Mouse (Mus musculus) MN1 (cell line): ENCODE results near the gene Bptf.
"Not testable (repeated sequence)": the region's sequence is repeated elsewhere in the genome, so short reads cannot be mapped to it uniquely, and the experiment has no call there.

Experiments
- DNase-seq: peaks from one replicate; pipeline ENCODE4 v3.0.0-alpha.2; 2016; ENCODE audit warnings: low spot score

Bptf gene

GRCm38 (mm10) chr11:107054870-107055269 lies 77.1 kb downstream of the Bptf start:
- DNase-seq = no peak

- no peak for DNase-seq
Observed at GRCm38 (mm10) chr11:107046766-107047620, 84.9 kb downstream of the Bptf start.

GRCm38 (mm10) chr11:107045546-107045945 lies 86.4 kb downstream of the Bptf start:
- no peak for DNase-seq

- peak; percentile 77 for DNase-seq
Observed at GRCm38 (mm10) chr11:107044321-107044720, 87.6 kb downstream of the Bptf start.

GRCm38 (mm10) chr11:107043361-107043760 lies 88.6 kb downstream of the Bptf start:
- DNase-seq = no peak

- no peak for DNase-seq
Observed at GRCm38 (mm10) chr11:107041396-107041795, 90.5 kb downstream of the Bptf start.

GRCm38 (mm10) chr11:107039417-107039816 lies 92.5 kb downstream of the Bptf start:
- DNase-seq = no peak

- DNase-seq = no peak
Observed at GRCm38 (mm10) chr11:107034085-107034810, 97.7 kb downstream of the Bptf start.

GRCm38 (mm10) chr11:107031635-107032034 lies 100.3 kb downstream of the Bptf start:
- DNase-seq = no peak

GRCm38 (mm10) chr11:107029536-107029935 lies 102.4 kb downstream of the Bptf start:
- DNase-seq = no peak

GRCm38 (mm10) chr11:107028754-107029153 lies 103.2 kb downstream of the Bptf start:
- DNase-seq = no peak

- DNase-seq = no peak
Observed at GRCm38 (mm10) chr11:107028275-107028618, 103.7 kb downstream of the Bptf start.

GRCm38 (mm10) chr11:107027431-107028274 lies 104.3 kb downstream of the Bptf start:
- DNase-seq = peak; percentile 89

GRCm38 (mm10) chr11:107026554-107027430 lies 105.1 kb downstream of the Bptf start:
- peak; percentile 63 for DNase-seq

- DNase-seq = peak; percentile 53
Observed at GRCm38 (mm10) chr11:107025411-107026321, 106.3 kb downstream of the Bptf start, which contains the start of gene 1810010H24Rik. Gene 1810010H24Rik, plus strand, starts transcription at chr11:107025681.

- DNase-seq = no peak
Observed at GRCm38 (mm10) chr11:107024406-107024805, 107.5 kb downstream of the Bptf start.

GRCm38 (mm10) chr11:107022050-107022683 lies 109.8 kb downstream of the Bptf start:
- no peak for DNase-seq

GRCm38 (mm10) chr11:107019722-107020121 lies 112.2 kb downstream of the Bptf start:
- DNase-seq = not testable (repeated sequence)

- DNase-seq = no peak
Observed at GRCm38 (mm10) chr11:107019318-107019717, 112.6 kb downstream of the Bptf start.

GRCm38 (mm10) chr11:107018606-107019005 lies 113.3 kb downstream of the Bptf start:
- DNase-seq = no peak
